Mouse (Mus musculus) hindbrain, embryonic 15.5 days (tissue): ENCODE data around the gene Cyp2d10. TPM values are rescaled to one million over a fixed set of nuclear protein-coding genes. Genes with fewer than 3 reads are reported as not detected.
"Not testable (repeated sequence)": the region's sequence is repeated elsewhere in the genome, so short reads cannot be mapped to it uniquely, and the experiment has no call there.

ENCODE experiments used
- ATAC-seq: fragments of 200-750 bp; cut with Nextera tagmentation; 2 replicates; pipeline ENCODE4 v1.8.0; 2017; ENCODE audit warnings: low read depth, moderate number of reproducible peaks, moderate TSS enrichment; ENCODE audit not compliant: low FRiP score
- H3K27ac ChIP-seq: fragments of 300-500 bp; sonication (generic); replicated peaks from 2 replicates; pipeline ENCODE4 v1.5.1; 2015; ENCODE audit warnings: mild to moderate bottlenecking, inconsistent platforms
- H3K27me3 ChIP-seq: fragments of 300-500 bp; sonication (generic); 2 replicates; pipeline ENCODE4 v1.6.1; 2015; ENCODE audit warnings: control low read depth, inconsistent platforms
- H3K36me3 ChIP-seq: fragments of 300-500 bp; sonication (generic); 2 replicates; pipeline ENCODE4 v1.6.1; 2015; ENCODE audit warnings: control low read depth, inconsistent platforms
- H3K4me1 ChIP-seq: fragments of 300-500 bp; sonication (generic); replicated peaks from 2 replicates; pipeline ENCODE4 v1.6.1; 2015; ENCODE audit warnings: control low read depth, inconsistent platforms
- H3K4me2 ChIP-seq: fragments of 300-500 bp; sonication (generic); 2 replicates; pipeline ENCODE4 v1.6.1; 2015; ENCODE audit warnings: moderate library complexity, mild to moderate bottlenecking, inconsistent platforms
- H3K4me3 ChIP-seq: fragments of 300-500 bp; sonication (generic); 2 replicates; pipeline ENCODE4 v1.5.1; 2015; ENCODE audit warnings: mild to moderate bottlenecking, inconsistent platforms
- H3K9ac ChIP-seq: fragments of 300-500 bp; sonication (generic); 2 replicates; pipeline ENCODE4 v1.6.1; 2015; ENCODE audit warnings: inconsistent platforms
- H3K9me3 ChIP-seq: fragments of 300-500 bp; sonication (generic); 2 replicates; pipeline ENCODE4 v1.6.1; 2016; ENCODE audit warnings: control low read depth, inconsistent platforms
- WGBS: fragments of 180-500 bp; shearing (Covaris S2); methylation state at CpG from one replicate; pipeline ENCODE4 v1.1.7; 2015; 5-methylcytosine and 5-hydroxymethylcytosine counted together
- polyA plus RNA-seq: library from polyadenylated mRNA; unstranded; fragments of >200 nt; fragmentation: Nextera tagmentation; extraction: Ambion mirVana; gene quantifications from 2 replicates; pipeline ENCODE4 v1.2.1, GENCODE M21; 2015

Gene Cyp2d10
- polyA plus RNA-seq, 1 experiment from 2014 or later: 0.25 TPM

GRCm38 (mm10) chr15:82374437-82374836, 32.6 kb downstream of the Cyp2d10 start:
- Histone ChIP-seq H3K36me3 (no peaks in the 10 kb centered on the region), H3K27ac (no peak overlapping the region), H3K4me1 (peaks cover 8% of the 10 kb centered on the region; the same call in 1 of the 2 replicates), H3K4me3 (no peak overlapping the region), H3K4me2 (no peak overlapping the region), H3K27me3 (no peaks in the 10 kb centered on the region), H3K9ac (no peak overlapping the region), H3K9me3 (no peaks in the 10 kb centered on the region)
- 76% methylated on average over 5 of the region's 5 CpGs for WGBS
- no peak for ATAC-seq

- ATAC-seq: no peak
- Histone ChIP-seq H3K9me3 (no peaks in the 10 kb centered on the region), H3K9ac (no peak overlapping the region), H3K4me3 (no peak overlapping the region), H3K27ac (no peak overlapping the region), H3K4me2 (no peak overlapping the region), H3K4me1 (peaks cover 8% of the 10 kb centered on the region; the same call in 1 of the 2 replicates), H3K27me3 (no peaks in the 10 kb centered on the region), H3K36me3 (no peaks in the 10 kb centered on the region)
- WGBS: 85% methylated on average over 5 of the region's 5 CpGs
Observed at GRCm38 (mm10) chr15:82372991-82373390, 34.0 kb downstream of the Cyp2d10 start.

- no peak overlapping the region for H3K4me3 ChIP-seq
- H3K4me2 ChIP-seq: no peak overlapping the region
- no peaks in the 10 kb centered on the region for H3K27me3 ChIP-seq
- no peak for ATAC-seq
- H3K27ac ChIP-seq: no peak overlapping the region
- peaks cover 8% of the 10 kb centered on the region; the same call in 1 of the 2 replicates for H3K4me1 ChIP-seq
- H3K9ac ChIP-seq: no peak overlapping the region
- 94% methylated on average over 6 of the region's 6 CpGs for WGBS
- H3K9me3 ChIP-seq: no peaks in the 10 kb centered on the region
- H3K36me3 ChIP-seq: no peaks in the 10 kb centered on the region
Observed at GRCm38 (mm10) chr15:82372446-82372845, 34.5 kb downstream of the Cyp2d10 start.

GRCm38 (mm10) chr15:82368851-82369250, 38.1 kb downstream of the Cyp2d10 start:
- Histone ChIP-seq H3K4me1 (no peaks in the 10 kb centered on the region), H3K27ac (no peak overlapping the region), H3K36me3 (no peaks in the 10 kb centered on the region), H3K4me2 (no peak overlapping the region), H3K27me3 (no peaks in the 10 kb centered on the region), H3K9ac (no peak overlapping the region), H3K9me3 (no peaks in the 10 kb centered on the region), H3K4me3 (no peak overlapping the region)
- 81% methylated on average over 1 of the region's 1 CpGs for WGBS
- ATAC-seq: no peak

GRCm38 (mm10) chr15:82368146-82368545, 38.8 kb downstream of the Cyp2d10 start:
- H3K9ac ChIP-seq: no peak overlapping the region
- H3K9me3 ChIP-seq: no peaks in the 10 kb centered on the region
- H3K27me3 ChIP-seq: no peaks in the 10 kb centered on the region
- H3K27ac ChIP-seq: no peak overlapping the region
- H3K4me3 ChIP-seq: no peak overlapping the region
- H3K36me3 ChIP-seq: no peaks in the 10 kb centered on the region
- ATAC-seq: no peak
- no peaks in the 10 kb centered on the region for H3K4me1 ChIP-seq
- 93% methylated on average over 4 of the region's 4 CpGs for WGBS
- H3K4me2 ChIP-seq: no peak overlapping the region

GRCm38 (mm10) chr15:82364561-82364960, 42.4 kb downstream of the Cyp2d10 start:
- not testable (repeated sequence) for ATAC-seq, H3K27me3 ChIP-seq, H3K4me2 ChIP-seq, H3K4me3 ChIP-seq, H3K4me1 ChIP-seq, H3K9ac ChIP-seq, H3K9me3 ChIP-seq, H3K36me3 ChIP-seq, H3K27ac ChIP-seq
- 21% methylated on average over 7 of the region's 9 CpGs for WGBS

DNA sequence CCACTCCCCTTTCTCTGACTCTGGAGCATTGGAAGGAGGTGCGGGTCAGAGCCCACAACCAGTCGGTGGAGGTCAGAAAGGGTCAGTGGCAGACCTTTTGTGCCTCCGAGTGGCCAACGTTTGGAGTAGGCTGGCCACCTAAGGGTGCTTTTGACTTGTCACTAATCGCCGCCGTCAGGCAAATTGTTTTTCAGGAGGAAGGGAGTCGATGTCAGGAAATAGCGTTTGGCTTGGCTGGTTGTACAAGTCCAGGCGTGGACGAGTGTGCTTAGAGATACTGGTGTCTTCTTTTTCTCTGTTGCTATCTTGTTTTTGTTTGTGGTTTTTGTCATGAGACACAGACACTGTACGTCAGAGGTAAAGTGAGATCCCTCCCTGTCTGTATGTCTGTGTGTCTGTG, 43.2 kb downstream of the Cyp2d10 start:
- not testable (repeated sequence) for H3K4me2 ChIP-seq, ATAC-seq, H3K4me1 ChIP-seq, H3K36me3 ChIP-seq, H3K9ac ChIP-seq, H3K9me3 ChIP-seq, H3K4me3 ChIP-seq, H3K27ac ChIP-seq, H3K27me3 ChIP-seq
- 83% methylated on average over 8 of the region's 12 CpGs for WGBS

DNA sequence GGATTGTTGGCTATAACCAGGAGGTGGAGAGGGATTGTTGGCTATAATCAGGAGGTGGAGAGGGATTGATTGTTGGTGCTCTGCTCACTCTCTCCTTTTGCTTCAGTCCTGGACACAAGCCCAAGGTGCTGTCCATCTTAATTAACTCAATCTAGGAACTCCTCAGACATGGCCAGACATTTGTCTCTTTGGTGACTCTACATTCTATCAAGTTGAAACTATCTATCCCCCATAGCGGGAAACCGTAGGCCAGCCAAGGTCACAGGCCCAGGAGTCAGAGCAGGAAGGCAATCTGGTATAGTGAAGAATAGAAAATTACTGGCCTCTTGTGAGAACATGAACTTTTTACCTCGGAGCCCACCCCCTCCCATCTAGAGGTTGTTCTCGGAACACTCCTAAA, 44.8 kb downstream of the Cyp2d10 start:
- Histone ChIP-seq H3K27me3 (no peaks in the 10 kb centered on the region), H3K4me1 (no peaks in the 10 kb centered on the region), H3K9ac (no peak overlapping the region), H3K4me2 (no peak overlapping the region), H3K9me3 (no peaks in the 10 kb centered on the region), H3K27ac (no peak overlapping the region), H3K4me3 (no peak overlapping the region), H3K36me3 (no peaks in the 10 kb centered on the region)
- ATAC-seq: no peak
- WGBS: 89% methylated on average over 4 of the region's 4 CpGs

GRCm38 (mm10) chr15:82361459-82362018, 45.5 kb downstream of the Cyp2d10 start:
- Histone ChIP-seq H3K9ac (no peak overlapping the region), H3K4me1 (no peaks in the 10 kb centered on the region), H3K4me3 (no peak overlapping the region), H3K4me2 (no peak overlapping the region), H3K9me3 (no peaks in the 10 kb centered on the region), H3K36me3 (no peaks in the 10 kb centered on the region), H3K27me3 (no peaks in the 10 kb centered on the region), H3K27ac (no peak overlapping the region)
- WGBS: 81% methylated on average over 11 of the region's 11 CpGs
- no peak for ATAC-seq

GRCm38 (mm10) chr15:82358431-82359260, 48.3 kb downstream of the Cyp2d10 start:
- Histone ChIP-seq H3K4me3 (no peak overlapping the region), H3K27ac (no peak overlapping the region), H3K4me2 (0 out of 2 replicates have a peak overlapping the region, but pooled peaks have one; percentile 4), H3K27me3 (no peaks in the 10 kb centered on the region), H3K9me3 (no peaks in the 10 kb centered on the region), H3K36me3 (no peaks in the 10 kb centered on the region), H3K9ac (no peak overlapping the region), H3K4me1 (peaks cover 5% of the 10 kb centered on the region)
- no peak for ATAC-seq
- 66% methylated on average over 22 of the region's 22 CpGs for WGBS

- Histone ChIP-seq H3K9me3 (no peaks in the 10 kb centered on the region), H3K4me1 (peaks cover 25% of the 10 kb centered on the region), H3K4me3 (peak within 1 kb of the TSS; percentile 63), H3K9ac (peak within 1 kb of the TSS; percentile 84), H3K27ac (peak within 1 kb of the TSS; percentile 85), H3K27me3 (no peaks in the 10 kb centered on the region), H3K4me2 (peak within 1 kb of the TSS; percentile 71), H3K36me3 (peaks cover 12% of the 10 kb centered on the region)
- ATAC-seq: peak; percentile 98
- 2% methylated on average over 57 of the region's 57 CpGs for WGBS
Observed at GRCm38 (mm10) chr15:82354126-82354945, 52.7 kb downstream of the Cyp2d10 start, which contains the start of gene Ndufa6. Ndufa6 (minus strand) TSS chr15:82354322.

- Histone ChIP-seq H3K27me3 (no peaks in the 10 kb centered on the region), H3K4me2 (peak overlapping the region; percentile 71), H3K4me1 (peaks cover 25% of the 10 kb centered on the region), H3K27ac (peak overlapping the region; percentile 85), H3K36me3 (peaks cover 18% of the 10 kb centered on the region), H3K4me3 (peak overlapping the region; percentile 63), H3K9ac (peak overlapping the region; percentile 84), H3K9me3 (no peaks in the 10 kb centered on the region)
- no peak; the same call in 1 of the 2 replicates for ATAC-seq
- WGBS: under 1% methylated on average over 23 of the region's 23 CpGs
Observed at GRCm38 (mm10) chr15:82353745-82354113, 53.3 kb downstream of the Cyp2d10 start.
